ENCODE assay signal across 15 mouse cellular contexts in genomic region chr15:65585566-65585965, GRCm38 (mm10).
DNase-seq lines count a peak whose midpoint lies in the region; ATAC-seq lines count a peak whose summit lies in the region.
"Had no signal": no experiment of that assay in that cellular context is flagged by ENCODE, and none has a peak within 500 bp of the region (broad histone marks: within the 10 kb centered on the region; RNA-seq: fewer than 3 reads in every experiment).

No protein-coding gene starts in this region.

- 60% methylated on average over 2 of the region's 2 CpGs for WGBS in heart, embryonic 12.5 days

- H3K9ac ChIP-seq in heart, embryonic 12.5 days = no peak overlapping the region
- H3K9ac ChIP-seq: embryonic facial prominence, embryonic 13.5 days; limb, embryonic 13.5 days; liver, postnatal 0 days had no signal

- H3K27me3 ChIP-seq in heart, embryonic 12.5 days (replicated peaks) = no peaks in the 10 kb centered on the region
- H3K27me3 ChIP-seq: CH12.LX; embryonic facial prominence, embryonic 13.5 days; limb, embryonic 13.5 days had no signal

- no peak overlapping the region for H3K4me2 ChIP-seq in heart, embryonic 12.5 days
- H3K4me2 ChIP-seq: embryonic facial prominence, embryonic 13.5 days; limb, embryonic 13.5 days had no signal

- intact Hi-C loops in left cerebral cortex, postnatal 10 days (cut with DNase I) = no loop called here

- H3K27ac ChIP-seq in heart, embryonic 12.5 days (ENCODE audit: poor library complexity, severe bottlenecking) = no peak overlapping the region
- H3K27ac ChIP-seq: embryonic facial prominence, embryonic 13.5 days; heart, embryonic 10.5 days; kidney, postnatal 0 days; limb, embryonic 13.5 days had no signal

- H3K36me3 ChIP-seq in heart, embryonic 12.5 days = no peaks in the 10 kb centered on the region
- H3K36me3 ChIP-seq: embryonic facial prominence, embryonic 13.5 days; heart, embryonic 10.5 days; limb, embryonic 13.5 days had no signal

- H3K9me3 ChIP-seq in heart, embryonic 12.5 days (replicated peaks) = no peaks in the 10 kb centered on the region
- H3K9me3 ChIP-seq: embryonic facial prominence, embryonic 13.5 days; heart, embryonic 10.5 days; limb, embryonic 13.5 days had no signal

- no peak overlapping the region for H3K4me3 ChIP-seq in heart, embryonic 12.5 days
- H3K4me3 ChIP-seq: embryonic facial prominence, embryonic 13.5 days; heart, embryonic 10.5 days; limb, embryonic 13.5 days had no signal

- no peaks in the 10 kb centered on the region for H3K4me1 ChIP-seq in heart, embryonic 12.5 days (replicated peaks)
- H3K4me1 ChIP-seq: embryonic facial prominence, embryonic 13.5 days; heart, embryonic 10.5 days; limb, embryonic 13.5 days had no signal

- ATAC-seq in heart, embryonic 12.5 days (ENCODE audit: insufficient number of reproducible peaks, low FRiP score) = no peak
- ATAC-seq: liver, postnatal 0 days had no signal

- DNase-seq in heart, adult 18-20 months = peak; percentile 3 to 35
- DNase-seq in ES-CJ7 (ENCODE audit: low read depth, low spot score) = peak; percentile 2
- peak; percentile 72 for DNase-seq in brain, adult 2 months (ENCODE audit: low read depth, low spot score)
- DNase-seq in cerebellum, postnatal 14 days = peak; percentile 60 to 62
- DNase-seq in adrenal gland, postnatal 25 days = no peak
- no peak for DNase-seq in left cerebral cortex, postnatal 10 days (ENCODE audit: extremely low spot score in 1 of 2, low spot score in 2 of 2)
- DNase-seq: adrenal gland, adult 8-10 months; liver, postnatal 0 days; spleen, adult 18-20 months had no signal

Comparison
In these comparisons a context has a peak if more than half of its experiments do, and no peak if none do; other contexts are left out.
1. DNase-seq: peak in heart, adult 18-20 months (2 of 2), ES-CJ7 (single experiment), brain, adult 2 months (single experiment) and cerebellum, postnatal 14 days (2 of 2); none in adrenal gland, postnatal 25 days (single experiment) and left cerebral cortex, postnatal 10 days (0 of 2).